Mouse (Mus musculus) heart, embryonic 16.5 days (tissue): ENCODE results near the gene Tfap2a. TPM values are rescaled to one million over a fixed set of nuclear protein-coding genes. Genes with fewer than 3 reads are reported as not detected.

Experiments used
- ATAC-seq: fragments of 200-750 bp; cut with Nextera tagmentation; replicated peaks from 2 replicates; pipeline ENCODE4 v1.8.0; 2017; ENCODE audit warnings: moderate number of reproducible peaks; ENCODE audit not compliant: insufficient read depth, low FRiP score; ENCODE audit errors: extremely low read depth
- H3K27ac ChIP-seq: fragments of 300-500 bp; sonication (generic); 2 replicates; pipeline ENCODE4 v1.5.1; 2014; ENCODE audit warnings: mild to moderate bottlenecking, low read length, control low read depth, moderate library complexity
- H3K27me3 ChIP-seq: fragments of 300-500 bp; sonication (generic); 2 replicates; pipeline ENCODE4 v1.6.1; 2014; ENCODE audit warnings: low read length, mixed read lengths; ENCODE audit not compliant: control insufficient read depth, insufficient read depth
- H3K36me3 ChIP-seq: fragments of 300-500 bp; sonication (generic); 2 replicates; pipeline ENCODE4 v1.6.1; 2014; ENCODE audit not compliant: control insufficient read depth, insufficient read depth
- H3K4me1 ChIP-seq: fragments of 300-500 bp; sonication (generic); 2 replicates; pipeline ENCODE4 v1.6.1; 2014; ENCODE audit warnings: low read length, mixed read lengths; ENCODE audit not compliant: control insufficient read depth, insufficient read depth
- H3K4me2 ChIP-seq: fragments of 300-500 bp; sonication (generic); 2 replicates; pipeline ENCODE4 v1.6.1; 2014; ENCODE audit warnings: low read depth, mild to moderate bottlenecking, control low read depth, low read length
- H3K4me3 ChIP-seq: fragments of 300-500 bp; sonication (generic); 2 replicates; pipeline ENCODE4 v1.5.1; 2014; ENCODE audit warnings: mild to moderate bottlenecking, control low read depth, low read length
- H3K9ac ChIP-seq: fragments of 300-500 bp; sonication (generic); 2 replicates; pipeline ENCODE4 v1.6.1; 2014; ENCODE audit warnings: low read length, control low read depth
- H3K9me3 ChIP-seq: fragments of 300-500 bp; sonication (generic); replicated peaks from 2 replicates; pipeline ENCODE4 v1.6.1; 2016; ENCODE audit warnings: low read length; ENCODE audit not compliant: control insufficient read depth
- WGBS: fragments of 180-500 bp; shearing (Covaris S2); extraction: QIAGEN DNeasy Blood & Tissue Kit; methylation state at CpG from one replicate; pipeline ENCODE4 v1.1.7; 2014; 5-methylcytosine and 5-hydroxymethylcytosine counted together
- polyA plus RNA-seq: library from polyadenylated mRNA; unstranded; fragments of >200 nt; fragmentation: Nextera tagmentation; extraction: Ambion mirVana; gene quantifications from 2 replicates; pipeline ENCODE4 v1.2.1, GENCODE M21; 2015

Tfap2a gene
- polyA plus RNA-seq, 1 experiment from 2014 or later: 0.07 TPM

- H3K36me3 ChIP-seq: no peaks in the 10 kb centered on the region
- H3K9me3 ChIP-seq: no peaks in the 10 kb centered on the region
- no peak overlapping the region for H3K27ac ChIP-seq
- ATAC-seq: no peak
- H3K4me3 ChIP-seq: no peak overlapping the region
- H3K27me3 ChIP-seq: peaks cover 59% of the 10 kb centered on the region
- peaks cover 3% of the 10 kb centered on the region; the same call in 1 of the 2 replicates for H3K4me1 ChIP-seq
- 22% methylated on average over 9 of the region's 9 CpGs for WGBS
- no peak overlapping the region for H3K4me2 ChIP-seq
- no peak overlapping the region for H3K9ac ChIP-seq
These were observed 18.5 kb downstream of the Tfap2a start for GRCm38 (mm10) chr13:40719741-40720082.

GRCm38 (mm10) chr13:40719066-40719740 lies 19.0 kb downstream of the Tfap2a start:
- Histone ChIP-seq H3K4me2 (no peak overlapping the region), H3K9ac (no peak overlapping the region), H3K27ac (no peak overlapping the region), H3K36me3 (no peaks in the 10 kb centered on the region), H3K27me3 (peaks cover 63% of the 10 kb centered on the region), H3K9me3 (no peaks in the 10 kb centered on the region), H3K4me1 (peaks cover 3% of the 10 kb centered on the region; the same call in 1 of the 2 replicates), H3K4me3 (no peak overlapping the region)
- no peak for ATAC-seq
- WGBS: 25% methylated on average over 14 of the region's 14 CpGs

- Histone ChIP-seq H3K4me1 (no peaks in the 10 kb centered on the region), H3K36me3 (no peaks in the 10 kb centered on the region), H3K9me3 (no peaks in the 10 kb centered on the region), H3K4me2 (peak overlapping the region; percentile 34; the same call in 1 of the 2 replicates), H3K27ac (no peak overlapping the region), H3K4me3 (no peak overlapping the region), H3K27me3 (peaks cover 72% of the 10 kb centered on the region), H3K9ac (no peak overlapping the region)
- ATAC-seq: no peak
- 10% methylated on average over 31 of the region's 37 CpGs for WGBS
These were observed 21.1 kb downstream of the Tfap2a start for GRCm38 (mm10) chr13:40716771-40717716.

- H3K27me3 ChIP-seq: peaks cover 80% of the 10 kb centered on the region
- no peaks in the 10 kb centered on the region for H3K9me3 ChIP-seq
- no peaks in the 10 kb centered on the region for H3K36me3 ChIP-seq
- H3K27ac ChIP-seq: no peak overlapping the region
- 9% methylated on average over 2 of the region's 2 CpGs for WGBS
- ATAC-seq: no peak
- H3K9ac ChIP-seq: no peak overlapping the region
- no peaks in the 10 kb centered on the region for H3K4me1 ChIP-seq
- no peak overlapping the region for H3K4me3 ChIP-seq
- H3K4me2 ChIP-seq: no peak overlapping the region
These were observed 23.6 kb downstream of the Tfap2a start for GRCm38 (mm10) chr13:40714531-40714930.

- Histone ChIP-seq H3K4me2 (no peak overlapping the region), H3K36me3 (no peaks in the 10 kb centered on the region), H3K4me3 (no peak overlapping the region), H3K27me3 (peaks cover 81% of the 10 kb centered on the region), H3K9me3 (no peaks in the 10 kb centered on the region), H3K4me1 (no peaks in the 10 kb centered on the region), H3K9ac (no peak overlapping the region), H3K27ac (no peak overlapping the region)
- 9% methylated on average over 5 of the region's 5 CpGs for WGBS
- no peak for ATAC-seq
These were observed 24.5 kb downstream of the Tfap2a start for GRCm38 (mm10) chr13:40713681-40714080.

- Histone ChIP-seq H3K36me3 (no peaks in the 10 kb centered on the region), H3K27ac (no peak overlapping the region), H3K9me3 (no peaks in the 10 kb centered on the region), H3K9ac (no peak overlapping the region), H3K4me2 (no peak overlapping the region), H3K27me3 (peaks cover 83% of the 10 kb centered on the region), H3K4me3 (no peak overlapping the region), H3K4me1 (no peaks in the 10 kb centered on the region)
- 7% methylated on average over 4 of the region's 4 CpGs for WGBS
- ATAC-seq: no peak
These were observed 24.9 kb downstream of the Tfap2a start for GRCm38 (mm10) chr13:40713241-40713640.

GRCm38 (mm10) chr13:40712526-40712832 lies 25.7 kb downstream of the Tfap2a start:
- no peak overlapping the region for H3K4me3 ChIP-seq
- peaks cover 81% of the 10 kb centered on the region for H3K27me3 ChIP-seq
- no peaks in the 10 kb centered on the region for H3K36me3 ChIP-seq
- WGBS: 6% methylated on average over 4 of the region's 4 CpGs
- ATAC-seq: no peak
- no peaks in the 10 kb centered on the region for H3K4me1 ChIP-seq
- no peaks in the 10 kb centered on the region for H3K9me3 ChIP-seq
- no peak overlapping the region for H3K9ac ChIP-seq
- no peak overlapping the region for H3K27ac ChIP-seq
- no peak overlapping the region for H3K4me2 ChIP-seq

- no peak overlapping the region for H3K4me3 ChIP-seq
- H3K9me3 ChIP-seq: no peaks in the 10 kb centered on the region
- H3K9ac ChIP-seq: no peak overlapping the region
- 2% methylated on average over 7 of the region's 7 CpGs for WGBS
- no peak overlapping the region for H3K4me2 ChIP-seq
- no peak overlapping the region for H3K27ac ChIP-seq
- H3K36me3 ChIP-seq: no peaks in the 10 kb centered on the region
- peaks cover 82% of the 10 kb centered on the region for H3K27me3 ChIP-seq
- H3K4me1 ChIP-seq: no peaks in the 10 kb centered on the region
- ATAC-seq: no peak
These were observed 26.3 kb downstream of the Tfap2a start for GRCm38 (mm10) chr13:40711661-40712525.

GRCm38 (mm10) chr13:40710062-40710342 lies 28.2 kb downstream of the Tfap2a start:
- H3K4me1 ChIP-seq: no peaks in the 10 kb centered on the region
- WGBS: 2% methylated on average over 11 of the region's 11 CpGs
- no peak overlapping the region for H3K9ac ChIP-seq
- H3K27me3 ChIP-seq: peaks cover 91% of the 10 kb centered on the region
- H3K27ac ChIP-seq: no peak overlapping the region
- H3K4me2 ChIP-seq: no peak overlapping the region
- no peak for ATAC-seq
- no peak overlapping the region for H3K4me3 ChIP-seq
- H3K36me3 ChIP-seq: no peaks in the 10 kb centered on the region
- H3K9me3 ChIP-seq: no peaks in the 10 kb centered on the region
